Mouse (Mus musculus): ENCODE results near the gene Mfng. TPM values are rescaled to one million over a fixed set of nuclear protein-coding genes. Genes with fewer than 3 reads are reported as not detected.

The Mfng gene
- polyA plus RNA-seq, 1 experiment: 6.3 TPM

- no peak overlapping the region for H3K27ac ChIP-seq (ENCODE audit: insufficient read depth, low read length)
- no peaks in the 10 kb centered on the region for H3K4me1 ChIP-seq (ENCODE audit: control insufficient read depth, insufficient read depth, low read length)
- H3K4me3 ChIP-seq (ENCODE audit: insufficient read depth, low read length): no peak overlapping the region
- TF ChIP-seq POLR2A (IDR thresholded peaks at IDR 0.05; ENCODE audit: extremely low read depth, insufficient read depth, low read length) (no peak), CTCF (IDR thresholded peaks at IDR 0.05; ENCODE audit: extremely low read depth, insufficient read depth, low read length) (no peak)
Observed at GRCm38 (mm10) chr15:78804326-78804725, 31.1 kb upstream of the Mfng start.

GRCm38 (mm10) chr15:78803499-78803900, 30.2 kb upstream of the Mfng start:
- no peak for TF ChIP-seq POLR2A (IDR thresholded peaks at IDR 0.05; ENCODE audit: extremely low read depth, insufficient read depth, low read length)
- TF ChIP-seq CTCF (IDR thresholded peaks at IDR 0.05; ENCODE audit: extremely low read depth, insufficient read depth, low read length): no peak
- H3K4me1 ChIP-seq (ENCODE audit: control insufficient read depth, insufficient read depth, low read length): no peaks in the 10 kb centered on the region
- no peak overlapping the region for H3K4me3 ChIP-seq (ENCODE audit: insufficient read depth, low read length)
- H3K27ac ChIP-seq (ENCODE audit: insufficient read depth, low read length): no peak overlapping the region

GRCm38 (mm10) chr15:78802776-78803391, 29.6 kb upstream of the Mfng start, which contains the start of gene Card10:
Gene Card10, minus strand, starts transcription at chr15:78803042.
- H3K4me3 ChIP-seq (ENCODE audit: insufficient read depth, low read length): peak within 1 kb of the TSS; percentile 37
- no peaks in the 10 kb centered on the region for H3K4me1 ChIP-seq (ENCODE audit: control insufficient read depth, insufficient read depth, low read length)
- peak within 1 kb of the TSS; percentile 35; the same call in 1 of the 2 replicates for H3K27ac ChIP-seq (ENCODE audit: insufficient read depth, low read length)
- TF ChIP-seq POLR2A (IDR thresholded peaks at IDR 0.05; ENCODE audit: extremely low read depth, insufficient read depth, low read length) (no peak), CTCF (IDR thresholded peaks at IDR 0.05; ENCODE audit: extremely low read depth, insufficient read depth, low read length) (no peak)

GRCm38 (mm10) chr15:78801971-78802741, 28.9 kb upstream of the Mfng start:
- peak overlapping the region; percentile 37 for H3K4me3 ChIP-seq (ENCODE audit: insufficient read depth, low read length)
- H3K4me1 ChIP-seq (ENCODE audit: control insufficient read depth, insufficient read depth, low read length): no peaks in the 10 kb centered on the region
- TF ChIP-seq CTCF (IDR thresholded peaks at IDR 0.05; ENCODE audit: extremely low read depth, insufficient read depth, low read length) (no peak), POLR2A (IDR thresholded peaks at IDR 0.05; ENCODE audit: extremely low read depth, insufficient read depth, low read length) (no peak)
- H3K27ac ChIP-seq (ENCODE audit: insufficient read depth, low read length): peak overlapping the region; percentile 35; the same call in 1 of the 2 replicates

GRCm38 (mm10) chr15:78801571-78801970, 28.3 kb upstream of the Mfng start:
- TF ChIP-seq POLR2A (IDR thresholded peaks at IDR 0.05; ENCODE audit: extremely low read depth, insufficient read depth, low read length) (no peak), CTCF (IDR thresholded peaks at IDR 0.05; ENCODE audit: extremely low read depth, insufficient read depth, low read length) (no peak)
- Histone ChIP-seq H3K4me1 (ENCODE audit: control insufficient read depth, insufficient read depth, low read length) (no peaks in the 10 kb centered on the region), H3K27ac (ENCODE audit: insufficient read depth, low read length) (no peak overlapping the region), H3K4me3 (ENCODE audit: insufficient read depth, low read length) (peak overlapping the region; percentile 37; the same call in 1 of the 2 replicates)

- Histone ChIP-seq H3K4me1 (ENCODE audit: control insufficient read depth, insufficient read depth, low read length) (no peaks in the 10 kb centered on the region), H3K4me3 (ENCODE audit: insufficient read depth, low read length) (no peak overlapping the region), H3K27ac (ENCODE audit: insufficient read depth, low read length) (no peak overlapping the region)
- TF ChIP-seq CTCF (IDR thresholded peaks at IDR 0.05; ENCODE audit: extremely low read depth, insufficient read depth, low read length) (no peak), POLR2A (IDR thresholded peaks at IDR 0.05; ENCODE audit: extremely low read depth, insufficient read depth, low read length) (no peak)
Observed at GRCm38 (mm10) chr15:78799029-78799428, 25.8 kb upstream of the Mfng start.

- Histone ChIP-seq H3K4me1 (ENCODE audit: control insufficient read depth, insufficient read depth, low read length) (no peaks in the 10 kb centered on the region), H3K27ac (ENCODE audit: insufficient read depth, low read length) (no peak overlapping the region), H3K4me3 (ENCODE audit: insufficient read depth, low read length) (no peak overlapping the region)
- TF ChIP-seq CTCF (IDR thresholded peaks at IDR 0.05; ENCODE audit: extremely low read depth, insufficient read depth, low read length): no peak
- TF ChIP-seq POLR2A (IDR thresholded peaks at IDR 0.05; ENCODE audit: extremely low read depth, insufficient read depth, low read length): no peak
Observed at GRCm38 (mm10) chr15:78797060-78797329, 23.7 kb upstream of the Mfng start.

- Histone ChIP-seq H3K4me3 (ENCODE audit: insufficient read depth, low read length) (no peak overlapping the region), H3K27ac (ENCODE audit: insufficient read depth, low read length) (no peak overlapping the region), H3K4me1 (ENCODE audit: control insufficient read depth, insufficient read depth, low read length) (no peaks in the 10 kb centered on the region)
- TF ChIP-seq CTCF (IDR thresholded peaks at IDR 0.05; ENCODE audit: extremely low read depth, insufficient read depth, low read length) (no peak), POLR2A (IDR thresholded peaks at IDR 0.05; ENCODE audit: extremely low read depth, insufficient read depth, low read length) (no peak)
Observed at GRCm38 (mm10) chr15:78796196-78797059, 23.2 kb upstream of the Mfng start.

- TF ChIP-seq POLR2A (IDR thresholded peaks at IDR 0.05; ENCODE audit: extremely low read depth, insufficient read depth, low read length): no peak
- TF ChIP-seq CTCF (IDR thresholded peaks at IDR 0.05; ENCODE audit: extremely low read depth, insufficient read depth, low read length): no peak
- Histone ChIP-seq H3K4me3 (ENCODE audit: insufficient read depth, low read length) (no peak overlapping the region), H3K4me1 (ENCODE audit: control insufficient read depth, insufficient read depth, low read length) (no peaks in the 10 kb centered on the region), H3K27ac (ENCODE audit: insufficient read depth, low read length) (no peak overlapping the region)
Observed at GRCm38 (mm10) chr15:78790990-78791389, 17.7 kb upstream of the Mfng start.

All from cortical plate, adult 2 months (tissue).